Mouse (Mus musculus): ENCODE measurements around the gene Ccdc92b. TPM values are rescaled to one million over a fixed set of nuclear protein-coding genes. Genes with fewer than 3 reads are reported as not detected.

Gene Ccdc92b
- polyA plus RNA-seq, 1 experiment from 2014 or later = 1.5 TPM

- Histone ChIP-seq H3K36me3 (no peaks in the 10 kb centered on the region), H3K27ac (no peak overlapping the region), H3K9me3 (no peaks in the 10 kb centered on the region), H3K4me3 (replicated peaks) (no peak overlapping the region), H3K27me3 (replicated peaks) (peaks cover 35% of the 10 kb centered on the region), H3K4me2 (no peak overlapping the region), H3K9ac (no peak overlapping the region), H3K4me1 (peaks cover 9% of the 10 kb centered on the region; the same call in 1 of the 2 replicates)
- no peak for ATAC-seq (ENCODE audit: insufficient read depth, low FRiP score, low read depth)
- WGBS = 42% methylated on average over 5 of the region's 5 CpGs
Measured at GRCm38 (mm10) chr11:74615571-74615970, 3.8 kb upstream of the Ccdc92b start.

- Histone ChIP-seq H3K27me3 (replicated peaks) (peaks cover 28% of the 10 kb centered on the region), H3K4me1 (0 out of 2 replicates have a peak, but pooled peaks cover 6% of the 10 kb centered on the region), H3K9me3 (no peaks in the 10 kb centered on the region), H3K4me2 (peak overlapping the region; percentile 58), H3K27ac (no peak overlapping the region), H3K4me3 (replicated peaks) (peak overlapping the region; percentile 36), H3K9ac (no peak overlapping the region), H3K36me3 (no peaks in the 10 kb centered on the region)
- 5% methylated on average over 16 of the region's 16 CpGs for WGBS
- no peak for ATAC-seq (ENCODE audit: insufficient read depth, low FRiP score, low read depth)
Measured at GRCm38 (mm10) chr11:74619956-74620300, 523 bp downstream of the Ccdc92b start.

DNA sequence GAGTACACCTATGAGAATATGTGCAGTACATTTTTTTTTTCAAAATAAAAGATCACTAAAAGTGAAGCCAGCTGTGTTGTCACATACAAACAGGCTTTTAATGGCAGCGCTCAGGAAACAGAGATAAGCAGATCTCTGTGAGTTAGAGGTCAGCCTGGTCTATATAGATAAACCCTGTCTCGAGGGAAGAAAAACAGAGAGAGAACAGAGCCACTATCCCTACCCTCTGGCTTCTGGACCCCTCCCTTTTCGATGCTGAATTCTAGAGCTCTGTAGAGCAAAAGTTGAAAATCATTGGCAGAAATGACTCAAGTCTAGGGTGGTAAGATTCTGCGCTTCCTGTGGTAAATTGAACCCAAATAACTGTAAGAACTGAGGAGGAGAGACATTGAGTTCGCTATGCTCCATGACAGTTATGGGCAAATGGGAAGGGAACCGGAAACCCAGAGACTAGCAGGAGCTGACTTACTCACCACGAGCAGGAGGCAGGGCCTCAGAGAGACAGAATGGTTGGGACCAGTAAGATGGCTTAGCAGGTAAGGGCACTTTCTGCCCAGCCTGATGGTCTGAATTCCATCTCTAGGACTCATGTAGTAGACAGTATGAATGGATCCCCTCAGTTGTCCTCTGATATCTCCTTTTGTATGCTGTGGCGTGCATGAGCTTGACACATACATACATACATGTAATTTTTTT, 2.7 kb downstream of the Ccdc92b start:
- no peak overlapping the region for H3K4me3 ChIP-seq (replicated peaks)
- peak; percentile 70; the same call in 1 of the 2 replicates for ATAC-seq (ENCODE audit: insufficient read depth, low FRiP score, low read depth)
- H3K4me2 ChIP-seq = no peak overlapping the region
- 0 out of 2 replicates have a peak, but pooled peaks cover 6% of the 10 kb centered on the region for H3K4me1 ChIP-seq
- H3K9me3 ChIP-seq = no peaks in the 10 kb centered on the region
- H3K27ac ChIP-seq = no peak overlapping the region
- H3K27me3 ChIP-seq (replicated peaks) = peaks cover 23% of the 10 kb centered on the region
- H3K36me3 ChIP-seq = no peaks in the 10 kb centered on the region
- 69% methylated on average over 8 of the region's 8 CpGs for WGBS
- H3K9ac ChIP-seq = no peak overlapping the region

- H3K4me2 ChIP-seq = no peak overlapping the region
- WGBS = 71% methylated on average over 6 of the region's 6 CpGs
- ATAC-seq (ENCODE audit: insufficient read depth, low FRiP score, low read depth) = no peak
- no peak overlapping the region for H3K4me3 ChIP-seq (replicated peaks)
- no peaks in the 10 kb centered on the region for H3K36me3 ChIP-seq
- H3K9me3 ChIP-seq = no peaks in the 10 kb centered on the region
- peaks cover 23% of the 10 kb centered on the region for H3K27me3 ChIP-seq (replicated peaks)
- H3K9ac ChIP-seq = no peak overlapping the region
- H3K27ac ChIP-seq = no peak overlapping the region
- 0 out of 2 replicates have a peak, but pooled peaks cover 6% of the 10 kb centered on the region for H3K4me1 ChIP-seq
Measured at GRCm38 (mm10) chr11:74623693-74624092, 4.3 kb downstream of the Ccdc92b start.

DNA sequence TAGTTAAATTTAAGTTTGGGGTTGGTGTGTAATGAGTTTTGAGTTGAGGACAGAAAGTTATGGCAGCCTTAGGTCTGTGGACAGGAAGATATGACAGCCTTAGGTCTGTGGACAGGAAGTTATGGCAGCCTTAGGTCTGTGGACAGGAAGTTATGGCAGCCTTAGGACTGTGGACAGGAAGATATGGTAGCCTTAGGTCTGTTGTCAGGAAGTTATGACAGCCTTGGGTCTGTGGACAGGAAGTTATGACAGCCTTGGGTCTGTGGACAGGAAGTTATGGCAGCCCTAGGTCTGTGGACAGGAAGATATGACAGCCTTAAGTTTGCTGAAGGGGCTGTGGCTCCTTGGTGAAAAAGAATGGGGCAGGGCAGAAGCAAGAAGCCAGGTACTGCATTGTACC, 5.9 kb downstream of the Ccdc92b start:
- Histone ChIP-seq H3K27ac (no peak overlapping the region), H3K4me1 (no peaks in the 10 kb centered on the region), H3K4me2 (no peak overlapping the region), H3K9me3 (no peaks in the 10 kb centered on the region), H3K27me3 (replicated peaks) (peaks cover 12% of the 10 kb centered on the region), H3K4me3 (replicated peaks) (no peak overlapping the region), H3K9ac (no peak overlapping the region), H3K36me3 (no peaks in the 10 kb centered on the region)
- ATAC-seq (ENCODE audit: insufficient read depth, low FRiP score, low read depth) = no peak

- H3K36me3 ChIP-seq = no peaks in the 10 kb centered on the region
- H3K9ac ChIP-seq = no peak overlapping the region
- no peaks in the 10 kb centered on the region for H3K4me1 ChIP-seq
- no peak for ATAC-seq (ENCODE audit: insufficient read depth, low FRiP score, low read depth)
- H3K27me3 ChIP-seq (replicated peaks) = no peaks in the 10 kb centered on the region
- no peak overlapping the region for H3K4me3 ChIP-seq (replicated peaks)
- no peak overlapping the region for H3K27ac ChIP-seq
- no peaks in the 10 kb centered on the region for H3K9me3 ChIP-seq
- H3K4me2 ChIP-seq = no peak overlapping the region
- 65% methylated on average over 3 of the region's 3 CpGs for WGBS
Measured at GRCm38 (mm10) chr11:74627481-74627880, 8.1 kb downstream of the Ccdc92b start.

- no peak for ATAC-seq (ENCODE audit: insufficient read depth, low FRiP score, low read depth)
- H3K27ac ChIP-seq = no peak overlapping the region
- no peak overlapping the region for H3K9ac ChIP-seq
- no peaks in the 10 kb centered on the region for H3K36me3 ChIP-seq
- H3K4me2 ChIP-seq = no peak overlapping the region
- H3K9me3 ChIP-seq = no peaks in the 10 kb centered on the region
- H3K27me3 ChIP-seq (replicated peaks) = no peaks in the 10 kb centered on the region
- peaks cover under 1% of the 10 kb centered on the region; the same call in 1 of the 2 replicates for H3K4me1 ChIP-seq
- H3K4me3 ChIP-seq (replicated peaks) = no peak overlapping the region
- WGBS = 59% methylated on average over 7 of the region's 7 CpGs
Measured at GRCm38 (mm10) chr11:74631880-74632789, 12.7 kb downstream of the Ccdc92b start.

GRCm38 (mm10) chr11:74634490-74635275, 15.3 kb downstream of the Ccdc92b start:
- Histone ChIP-seq H3K4me1 (peaks cover 13% of the 10 kb centered on the region), H3K27ac (no peak overlapping the region), H3K9me3 (no peaks in the 10 kb centered on the region), H3K36me3 (no peaks in the 10 kb centered on the region), H3K4me2 (no peak overlapping the region), H3K9ac (no peak overlapping the region), H3K4me3 (replicated peaks) (no peak overlapping the region), H3K27me3 (replicated peaks) (no peaks in the 10 kb centered on the region)
- WGBS = 64% methylated on average over 5 of the region's 5 CpGs
- ATAC-seq (ENCODE audit: insufficient read depth, low FRiP score, low read depth) = no peak

- WGBS = 19% methylated on average over 8 of the region's 8 CpGs
- Histone ChIP-seq H3K27ac (peak overlapping the region; percentile 94), H3K9me3 (no peaks in the 10 kb centered on the region), H3K4me3 (replicated peaks) (peak overlapping the region; percentile 83), H3K27me3 (replicated peaks) (0 out of 2 replicates have a peak, but pooled peaks cover 7% of the 10 kb centered on the region), H3K9ac (peak overlapping the region; percentile 85; the same call in 1 of the 2 replicates), H3K4me1 (peaks cover 18% of the 10 kb centered on the region), H3K36me3 (no peaks in the 10 kb centered on the region), H3K4me2 (peak overlapping the region; percentile 88)
- ATAC-seq (ENCODE audit: insufficient read depth, low FRiP score, low read depth) = no peak
Measured at GRCm38 (mm10) chr11:74637486-74637885, 18.1 kb downstream of the Ccdc92b start.

GRCm38 (mm10) chr11:74637971-74638790, 18.8 kb downstream of the Ccdc92b start:
- Histone ChIP-seq H3K9me3 (no peaks in the 10 kb centered on the region), H3K9ac (peak overlapping the region; percentile 85), H3K36me3 (no peaks in the 10 kb centered on the region), H3K4me2 (peak overlapping the region; percentile 88), H3K27me3 (replicated peaks) (0 out of 2 replicates have a peak, but pooled peaks cover 7% of the 10 kb centered on the region), H3K27ac (peak overlapping the region; percentile 94), H3K4me3 (replicated peaks) (peak overlapping the region; percentile 83), H3K4me1 (peaks cover 18% of the 10 kb centered on the region)
- peak; percentile 84 for ATAC-seq (ENCODE audit: insufficient read depth, low FRiP score, low read depth)
- under 1% methylated on average over 86 of the region's 86 CpGs for WGBS

Measured in stomach, embryonic 15.5 days (tissue).